Mouse (Mus musculus) ES-Bruce4 (cell line): ENCODE data around the gene Nps. TPM values are rescaled to one million over a fixed set of nuclear protein-coding genes. Genes with fewer than 3 reads are reported as not detected.

ENCODE experiments used
- H3K27ac ChIP-seq: 2 replicates; pipeline ENCODE4 v1.5.1; 2012; ENCODE audit warnings: low read length, inconsistent platforms; ENCODE audit not compliant: insufficient read depth
- H3K27me3 ChIP-seq: 2 replicates; pipeline ENCODE4 v1.6.1; 2012; ENCODE audit warnings: mild to moderate bottlenecking, low read length, inconsistent platforms; ENCODE audit not compliant: control insufficient read depth, poor library complexity, insufficient read depth, severe bottlenecking
- H3K36me3 ChIP-seq: 2 replicates; pipeline ENCODE4 v1.6.1; 2012; ENCODE audit warnings: inconsistent platforms, mild to moderate bottlenecking, low read length, moderate library complexity; ENCODE audit not compliant: control insufficient read depth, poor library complexity, insufficient read depth, severe bottlenecking
- H3K4me1 ChIP-seq: one replicate; pipeline ENCODE4 v1.8.1; 2011; ENCODE audit warnings: low read length; ENCODE audit not compliant: control insufficient read depth, insufficient read depth
- H3K4me3 ChIP-seq: 2 replicates; pipeline ENCODE4 v1.5.1; 2011; ENCODE audit warnings: low read depth, mild to moderate bottlenecking, low read length
- H3K9ac ChIP-seq: 2 replicates; pipeline ENCODE4 v1.6.1; 2012; ENCODE audit warnings: low read depth, mild to moderate bottlenecking, inconsistent platforms; ENCODE audit not compliant: poor library complexity, severe bottlenecking
- H3K9me3 ChIP-seq: replicated peaks from 2 replicates; pipeline ENCODE4 v1.6.1; 2012; ENCODE audit warnings: mild to moderate bottlenecking, low read length, inconsistent platforms; ENCODE audit not compliant: control insufficient read depth, poor library complexity, insufficient read depth, severe bottlenecking
- CTCF ChIP-seq: IDR thresholded peaks from one replicate; pipeline ENCODE4 v1.8.1; 2011; ENCODE audit warnings: low read depth, low read length
- EP300 ChIP-seq: IDR thresholded peaks from 2 replicates; pipeline ENCODE4 v1.6.1; 2011; ENCODE audit warnings: low read depth, low read length; ENCODE audit not compliant: insufficient read depth
- POLR2A ChIP-seq: IDR thresholded peaks from one replicate; pipeline ENCODE4 v1.8.1; 2011; ENCODE audit warnings: low read length; ENCODE audit not compliant: insufficient read depth
- polyA plus RNA-seq: library from polyadenylated mRNA; stranded (reverse); fragments of >200 nt; gene quantifications from 2 replicates; pipeline ENCODE4 v1.2.4, GENCODE M21; 2011; ENCODE audit warnings: low read depth; ENCODE audit not compliant: missing spikeins, insufficient read depth, insufficient read length

Nps gene
- polyA plus RNA-seq, 1 experiment, result not detected

GRCm38 (mm10) chr7:135246386-135246785 is 12.1 kb upstream of the Nps start:
- Histone ChIP-seq H3K27me3 (no peaks in the 10 kb centered on the region), H3K9ac (no peak overlapping the region), H3K9me3 (no peaks in the 10 kb centered on the region), H3K27ac (no peak overlapping the region), H3K4me3 (no peak overlapping the region), H3K4me1 (no peaks in the 10 kb centered on the region), H3K36me3 (no peaks in the 10 kb centered on the region)
- no peak for TF ChIP-seq CTCF
- TF ChIP-seq EP300, result no peak
- no peak for TF ChIP-seq POLR2A

GRCm38 (mm10) chr7:135253249-135253648 is 5.3 kb upstream of the Nps start:
- no peak overlapping the region for H3K9ac ChIP-seq
- TF ChIP-seq CTCF (no peak), EP300 (no peak), POLR2A (no peak)
- H3K27ac ChIP-seq, result no peak overlapping the region
- H3K9me3 ChIP-seq, result no peaks in the 10 kb centered on the region
- H3K36me3 ChIP-seq, result no peaks in the 10 kb centered on the region
- H3K4me1 ChIP-seq, result no peaks in the 10 kb centered on the region
- no peak overlapping the region for H3K4me3 ChIP-seq
- no peaks in the 10 kb centered on the region for H3K27me3 ChIP-seq

DNA sequence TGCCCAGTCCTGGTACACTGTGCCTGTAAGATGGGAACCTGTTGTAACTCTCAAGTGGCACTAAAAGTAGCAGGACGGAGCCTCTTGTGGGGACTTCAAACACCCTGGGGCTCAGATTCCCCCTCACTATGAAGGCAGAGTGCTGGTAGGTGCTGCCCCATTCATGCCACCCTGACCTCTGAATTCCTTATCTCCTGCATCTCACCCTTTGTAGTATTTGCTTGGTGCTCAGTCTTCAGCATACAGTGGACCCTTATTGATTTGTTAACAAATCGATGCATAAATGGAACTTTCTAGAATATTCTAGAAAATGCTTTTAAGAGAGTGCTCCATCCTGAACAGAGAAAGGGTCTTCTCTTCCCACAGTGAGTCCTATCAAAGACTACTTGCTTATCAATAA is 4.1 kb upstream of the Nps start:
- Histone ChIP-seq H3K36me3 (no peaks in the 10 kb centered on the region), H3K9me3 (no peaks in the 10 kb centered on the region)

DNA sequence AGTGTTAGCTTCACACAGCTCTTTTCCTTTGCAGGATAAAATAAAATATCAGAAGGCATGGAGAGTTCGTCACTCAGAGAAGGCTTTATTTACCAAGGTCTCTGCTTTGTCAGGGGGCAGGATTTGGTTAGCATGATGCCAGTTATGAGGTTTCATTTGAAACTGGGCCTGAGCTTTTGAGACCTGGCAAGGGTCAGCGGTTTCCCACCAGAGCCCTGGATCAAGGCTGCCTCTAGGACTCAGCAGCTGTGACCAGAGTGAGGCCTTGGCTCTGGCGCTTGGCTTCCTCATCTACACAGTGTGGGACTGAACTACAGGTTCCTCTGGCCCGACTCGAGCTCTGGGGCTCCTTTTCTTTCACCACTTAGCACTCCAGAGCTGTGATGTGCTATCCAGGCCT is 12.5 kb downstream of the Nps start:
- Histone ChIP-seq H3K27ac (no peak overlapping the region), H3K4me1 (no peaks in the 10 kb centered on the region), H3K9me3 (no peaks in the 10 kb centered on the region), H3K27me3 (no peaks in the 10 kb centered on the region), H3K4me3 (no peak overlapping the region), H3K36me3 (no peaks in the 10 kb centered on the region), H3K9ac (no peak overlapping the region)
- TF ChIP-seq CTCF (no peak), EP300 (no peak), POLR2A (no peak)

More for the DNA sequence above, 4.1 kb upstream of the Nps start:
- no peak overlapping the region for H3K27ac ChIP-seq
- no peak overlapping the region for H3K9ac ChIP-seq
- H3K4me1 ChIP-seq, result no peaks in the 10 kb centered on the region
- no peaks in the 10 kb centered on the region for H3K27me3 ChIP-seq
- TF ChIP-seq EP300, result no peak
- H3K4me3 ChIP-seq, result no peak overlapping the region

DNA sequence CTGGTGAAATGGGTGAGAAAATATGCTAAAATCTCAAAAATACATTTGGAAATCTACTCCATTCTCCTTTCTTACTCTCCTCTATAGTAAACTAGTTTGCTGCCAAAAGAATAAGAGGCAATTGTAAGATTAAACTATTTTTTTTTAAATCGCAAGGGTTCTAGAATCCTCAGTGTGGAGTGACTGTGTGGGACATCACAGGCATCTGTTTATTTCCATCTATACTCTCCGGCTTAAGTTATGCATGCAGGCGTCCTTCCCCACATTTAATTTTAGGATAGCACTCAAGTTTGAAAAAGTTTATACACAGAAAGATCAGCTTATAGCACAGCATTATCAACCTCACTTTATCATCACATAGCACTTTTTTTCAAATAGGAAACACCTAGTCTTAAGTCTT is 24.7 kb downstream of the Nps start:
- Histone ChIP-seq H3K27ac (no peak overlapping the region), H3K36me3 (no peaks in the 10 kb centered on the region), H3K4me1 (no peaks in the 10 kb centered on the region), H3K9ac (no peak overlapping the region), H3K27me3 (no peaks in the 10 kb centered on the region), H3K4me3 (no peak overlapping the region), H3K9me3 (no peaks in the 10 kb centered on the region)
- TF ChIP-seq EP300 (no peak), POLR2A (no peak), CTCF (no peak)

DNA sequence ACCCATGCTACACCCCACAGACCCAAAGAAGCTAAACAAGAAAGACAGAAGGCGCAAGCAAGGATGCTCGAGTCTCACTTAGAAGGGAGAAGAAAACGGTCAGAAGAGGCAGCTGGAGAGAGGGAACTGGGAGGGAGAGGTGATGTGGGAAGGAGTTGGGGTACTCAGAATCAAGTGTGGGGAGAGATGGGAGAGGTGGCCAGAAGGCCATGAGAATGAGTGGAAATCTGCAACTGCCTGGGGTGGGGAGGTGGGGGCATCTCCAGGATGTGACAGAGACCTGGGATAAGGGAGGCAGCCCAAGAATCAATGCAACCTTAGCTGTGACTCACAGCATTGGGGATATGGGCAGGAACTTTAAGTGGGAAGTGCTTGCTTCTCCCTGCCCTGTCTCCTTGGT is 31.5 kb downstream of the Nps start:
- Histone ChIP-seq H3K4me1 (no peaks in the 10 kb centered on the region), H3K27ac (no peak overlapping the region), H3K36me3 (no peaks in the 10 kb centered on the region), H3K27me3 (no peaks in the 10 kb centered on the region), H3K9me3 (no peaks in the 10 kb centered on the region), H3K4me3 (no peak overlapping the region), H3K9ac (no peak overlapping the region)
- no peak for TF ChIP-seq CTCF
- no peak for TF ChIP-seq POLR2A
- TF ChIP-seq EP300, result no peak
